Mouse (Mus musculus) liver, embryonic 14 days (tissue): ENCODE data around the gene Olfr769. TPM values are rescaled to one million over a fixed set of nuclear protein-coding genes. Genes with fewer than 3 reads are reported as not detected.

ENCODE experiments used
- polyA plus RNA-seq: library from polyadenylated mRNA; depleted of rRNA; stranded (reverse); fragments of >200 nt; gene quantifications from 2 replicates; pipeline ENCODE4 v1.2.3, GENCODE M21; 2012; rRNA removed

Gene Olfr769
- polyA plus RNA-seq: not detected in 2 replicates

DNA sequence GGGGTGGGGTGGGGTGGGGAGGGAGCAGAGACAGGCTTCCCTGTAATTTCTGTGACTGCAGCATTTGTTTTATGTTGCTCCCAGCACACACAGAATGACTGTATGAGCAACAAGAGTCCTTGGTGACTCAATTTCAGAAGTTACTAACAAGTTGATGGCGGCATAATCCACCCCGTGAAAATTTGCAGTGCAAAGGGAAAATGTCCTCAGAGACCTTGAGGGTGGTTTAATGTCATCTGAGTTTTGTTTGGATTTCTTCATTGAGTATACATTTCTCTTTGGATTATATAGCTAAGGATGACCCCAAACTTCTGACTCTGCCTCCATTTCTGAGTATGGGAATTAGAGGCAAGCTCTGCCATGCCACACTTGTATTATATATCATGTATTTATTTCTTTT lies at the start of gene Olfr769:
Olfr769 (minus strand) TSS at position 101 of the 400 bp plus-strand sequence.

DNA sequence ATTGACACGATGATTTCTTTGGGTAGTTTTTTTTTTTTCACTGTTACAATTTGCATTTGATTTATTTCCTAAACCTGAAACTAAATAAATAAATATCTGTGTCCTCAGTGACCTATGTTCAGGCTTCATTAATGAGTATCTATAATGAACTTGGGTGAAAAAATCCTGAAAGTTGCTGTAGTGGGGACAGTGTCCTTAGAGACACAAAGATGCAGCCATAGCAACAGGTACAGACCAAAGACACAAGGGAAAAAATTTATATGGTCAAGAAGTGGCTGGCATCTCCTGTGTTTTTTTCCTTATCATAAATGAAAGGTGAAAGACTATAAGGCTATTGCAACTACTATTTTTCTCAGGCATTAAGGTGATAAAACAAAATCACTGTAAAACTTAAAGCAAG lies 47.0 kb upstream of the Olfr769 start, which contains the start of gene Olfr771:
Olfr771 (minus strand) TSS at position 101 of the 400 bp plus-strand sequence.

DNA sequence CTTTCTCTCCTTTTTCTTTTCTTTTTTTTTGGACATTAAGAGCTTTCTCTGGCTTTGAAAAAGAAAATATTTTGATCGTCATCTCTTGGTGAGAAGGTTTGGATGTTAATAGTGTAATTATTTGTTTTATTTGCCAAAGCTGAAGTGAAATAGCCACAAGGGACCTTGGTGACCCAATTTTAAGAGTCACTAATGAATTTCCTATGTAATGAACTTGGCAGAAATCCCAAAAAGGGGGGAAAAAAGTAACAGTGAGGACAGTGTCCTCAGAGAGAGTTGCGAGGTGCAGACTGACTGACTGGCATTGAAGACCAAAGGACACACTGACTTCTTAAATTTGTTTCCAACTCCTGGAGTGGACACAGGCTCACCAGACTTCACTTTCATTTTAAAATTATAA lies 21.2 kb upstream of the Olfr769 start, which contains the start of gene Olfr770:
Olfr770 (minus strand) TSS at position 101 of the 400 bp plus-strand sequence.

DNA sequence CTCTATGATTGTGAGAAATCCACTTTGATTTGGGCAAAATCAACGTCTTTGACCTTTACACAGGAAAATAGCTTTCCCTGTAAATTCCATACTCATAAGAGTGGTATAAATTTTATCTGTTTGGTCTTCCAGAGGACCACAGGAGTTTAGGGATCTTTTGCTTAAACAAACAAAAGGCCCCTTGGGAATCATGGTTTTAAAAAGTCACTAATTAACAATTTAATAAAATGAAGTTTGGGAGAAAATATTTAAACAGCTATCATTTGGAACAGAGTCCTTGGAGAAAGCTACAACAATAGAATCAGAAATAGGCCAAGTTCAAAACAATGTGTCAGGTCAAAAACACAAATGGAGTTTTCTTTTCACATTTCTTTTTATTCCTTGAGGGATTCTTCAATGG lies 18.4 kb downstream of the Olfr769 start, which contains the start of gene Olfr768:
Olfr768 (minus strand) TSS at position 101 of the 400 bp plus-strand sequence.

DNA sequence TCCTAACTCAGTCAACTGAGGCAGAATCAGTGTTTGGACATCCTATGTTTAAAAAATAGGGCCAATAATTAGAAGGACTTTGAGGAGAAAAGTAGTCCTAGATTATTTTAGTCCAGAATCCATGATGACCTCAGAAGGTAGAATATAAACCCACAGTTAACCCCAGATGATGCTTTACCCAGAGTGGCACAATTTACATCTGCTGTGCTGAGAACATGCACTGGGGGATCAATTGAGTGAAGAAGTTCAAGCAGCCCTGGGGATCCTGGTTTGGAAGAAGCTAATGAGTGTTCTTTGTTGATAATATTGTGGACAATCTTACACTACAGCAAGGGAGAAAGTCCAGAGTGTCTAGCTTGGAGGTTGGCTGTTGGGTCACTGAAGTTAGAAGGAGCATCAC lies 34.9 kb downstream of the Olfr769 start, which contains the start of gene Olfr767:
Olfr767 (minus strand) TSS at position 101 of the 400 bp plus-strand sequence.

DNA sequence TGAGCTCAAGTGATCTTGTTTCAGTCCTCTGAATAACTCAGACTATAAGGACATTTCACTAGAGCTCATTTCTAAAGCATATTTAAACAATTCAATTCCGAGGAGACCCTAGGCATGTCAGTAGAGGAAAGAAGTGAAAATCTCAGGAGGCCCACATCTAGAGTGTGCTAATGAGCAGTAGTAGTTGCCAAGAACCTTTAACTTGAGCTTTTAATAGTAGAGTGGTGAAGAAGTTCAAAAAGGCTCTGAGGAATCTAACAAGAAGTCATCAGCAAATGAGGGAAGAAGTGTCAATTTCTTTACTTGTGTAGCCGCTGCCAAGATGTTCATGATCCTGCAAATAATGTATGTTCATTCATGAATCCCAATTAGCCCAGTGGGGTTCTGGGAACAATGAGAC lies 48.8 kb downstream of the Olfr769 start, which contains the start of gene Olfr766-ps1:
Olfr766-ps1 (minus strand) TSS at position 101 of the 400 bp plus-strand sequence.

Other genes with a start within 250 kb of the Olfr769 start
- 0.41 and 0.44 TPM in 2 replicates for gene Gdf11, start 226.1 kb downstream of the Olfr769 start, polyA plus RNA-seq
- gene Cd63, start 216.9 kb downstream of the Olfr769 start, polyA plus RNA-seq: 31.3 TPM in 2 replicates
- 10.1 and 12.0 TPM in 2 replicates for gene Rdh5, start 195.0 kb downstream of the Olfr769 start, polyA plus RNA-seq
- gene Bloc1s1, start 193.8 kb downstream of the Olfr769 start, polyA plus RNA-seq: 91.9 and 94.0 TPM in 2 replicates
- gene Itga7, start 184.0 kb downstream of the Olfr769 start, polyA plus RNA-seq: 0.12 and 0.69 TPM in 2 replicates
- gene Mettl7b, start 156.9 kb downstream of the Olfr769 start, polyA plus RNA-seq: 0.02 TPM in 2 replicates
- not detected in 2 replicates for gene Olfr9, start 128.4 kb downstream of the Olfr769 start, polyA plus RNA-seq
- gene Olfr763, start 107.1 kb downstream of the Olfr769 start, polyA plus RNA-seq: not detected in 2 replicates
- not detected in 2 replicates for gene Olfr764-ps1, start 78.0 kb downstream of the Olfr769 start, polyA plus RNA-seq
- gene Olfr765, start 67.9 kb downstream of the Olfr769 start, polyA plus RNA-seq: not detected in 2 replicates
- gene Olfr766-ps1, start 48.9 kb downstream of the Olfr769 start, polyA plus RNA-seq: not detected in 2 replicates
- gene Olfr767, start 35.0 kb downstream of the Olfr769 start, polyA plus RNA-seq: not detected in 2 replicates
- gene Olfr768, start 18.5 kb downstream of the Olfr769 start, polyA plus RNA-seq: not detected in 2 replicates
- not detected in 2 replicates for gene Olfr770, start 21.1 kb upstream of the Olfr769 start, polyA plus RNA-seq
- not detected in 2 replicates for gene Olfr771, start 46.9 kb upstream of the Olfr769 start, polyA plus RNA-seq
- not detected in 2 replicates for gene Olfr772, start 60.1 kb upstream of the Olfr769 start, polyA plus RNA-seq
- gene Olfr773, start 69.6 kb upstream of the Olfr769 start, polyA plus RNA-seq: not detected in 2 replicates
- gene Olfr774, start 118.3 kb upstream of the Olfr769 start, polyA plus RNA-seq: not detected in 2 replicates
- not detected in 2 replicates for gene Olfr775, start 130.6 kb upstream of the Olfr769 start, polyA plus RNA-seq
- gene Olfr776, start 141.3 kb upstream of the Olfr769 start, polyA plus RNA-seq: not detected in 2 replicates
- gene Olfr777, start 153.6 kb upstream of the Olfr769 start, polyA plus RNA-seq: not detected in 2 replicates
- gene Olfr780, start 200.3 kb upstream of the Olfr769 start, polyA plus RNA-seq: not detected in 2 replicates
- gene Olfr781, start 211.0 kb upstream of the Olfr769 start, polyA plus RNA-seq: not detected in 2 replicates
- gene Olfr782, start 231.0 kb upstream of the Olfr769 start, polyA plus RNA-seq: not detected in 2 replicates